In the genomic region with DNA sequence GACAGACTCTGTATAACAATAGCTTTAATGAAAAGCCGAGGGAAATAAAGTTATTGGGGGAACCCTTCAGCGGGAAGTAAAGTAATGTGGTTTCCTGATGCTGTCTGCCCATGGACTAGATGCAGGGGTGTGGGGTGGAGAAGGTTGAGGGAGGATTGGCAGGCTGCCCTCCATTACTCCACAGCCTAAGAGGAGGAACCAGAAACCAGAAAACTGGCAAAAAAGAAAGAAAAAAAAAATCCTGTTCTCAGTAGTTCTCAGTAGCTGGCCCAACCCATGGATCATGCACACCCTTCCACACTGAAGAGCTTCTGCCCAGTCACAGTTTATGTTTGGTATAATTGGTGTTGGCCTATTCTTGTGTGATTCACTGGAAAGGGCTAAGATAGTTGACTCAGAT, we compare ENCODE assay signal across 11 mouse cellular contexts. TPM values are rescaled to one million over a fixed set of nuclear protein-coding genes. Genes with fewer than 3 reads are reported as not detected.
A peak's percentile ranks its signal among the peaks of the same experiment; 100 is the strongest.
DNase-seq lines count a peak whose midpoint lies in the region.
"Had no signal": no experiment of that assay in that cellular context is flagged by ENCODE, and none has a peak within 500 bp of the region (broad histone marks: within the 10 kb centered on the region; RNA-seq: fewer than 3 reads in every experiment).

No protein-coding gene starts in this region.

- no peak overlapping the region for H3K4me3 ChIP-seq in macrophage (ENCODE audit: inconsistent target)
- H3K4me3 ChIP-seq: embryonic facial prominence, embryonic 13.5 days had no signal

- no peaks in the 10 kb centered on the region for H3K36me3 ChIP-seq in macrophage (ENCODE audit: inconsistent target)
- H3K36me3 ChIP-seq: embryonic facial prominence, embryonic 13.5 days had no signal

- 0% methylated on average over 2 of the region's 2 CpGs for WGBS in macrophage (ENCODE audit: missing documents)

- no peaks in the 10 kb centered on the region for H3K79me2 ChIP-seq in macrophage (ENCODE audit: inconsistent target)

- peak; percentile 54 to 62 for DNase-seq in right cerebral cortex, postnatal 10 days (ENCODE audit: low spot score in 2 of 2)
- DNase-seq in right cerebral cortex, adult 2 months (ENCODE audit: low spot score in 2 of 2), result no peak
- DNase-seq in adrenal gland, postnatal 25 days, result peak; percentile 31
- peak; percentile 64 for DNase-seq in gastrocnemius, postnatal 25 days
- no peak for DNase-seq in neural tube, embryonic 10.5 days (ENCODE audit: extremely low spot score, low spot score)
- no peak for DNase-seq in frontal cortex, adult 2 months (ENCODE audit: extremely low spot score in 1 of 2, low spot score in 1 of 2)

- H3K27ac ChIP-seq in macrophage, result peak overlapping the region; percentile 62
- H3K27ac ChIP-seq: embryonic facial prominence, embryonic 13.5 days; hindbrain, postnatal 0 days; liver, embryonic 14.5 days had no signal

RNA-seq across cellular contexts. Expression of gene Tmigd3, which starts 27.6 kb away (rescaled TPM):
- not detected in 2 replicates for total RNA-seq in adrenal gland, postnatal 25 days (2021)
- not detected for total RNA-seq in gastrocnemius, postnatal 25 days (2021)
- total RNA-seq in macrophage (2018; cell fraction: chromatin; rRNA removed), result not detected
- total RNA-seq in macrophage (2018; cell fraction: cytosol; rRNA removed), result under 1 TPM in 22 of 26 experiments, not detected in 4; 0.20 to 0.77 (median 0.42) TPM
- total RNA-seq in macrophage (2018; cell fraction: nucleus; rRNA removed), result under 1 TPM in 3 of 26 experiments, not detected in 23; 0.58 to 0.75 (median 0.72) TPM
- 0.26 to 0.61 TPM in 2 of 3 replicates, not detected in the other for polyA plus RNA-seq in macrophage (2018)
- polyA plus RNA-seq in frontal cortex, adult 2 months (2012; rRNA removed), result 0.20 TPM in 1 of 2 replicates, not detected in the other
- total RNA-seq: gastrocnemius, postnatal 36 days; hindbrain, postnatal 0 days had no signal
- polyA plus RNA-seq: embryonic facial prominence, embryonic 13.5 days; hindbrain, postnatal 0 days had no signal

RNA-seq across cellular contexts. Expression of gene Adora3, which starts 27.7 kb away (rescaled TPM):
- total RNA-seq in adrenal gland, postnatal 25 days (2021), result not detected in 2 replicates
- total RNA-seq in gastrocnemius, postnatal 25 days (2021), result under 1 TPM in 1 of 2 experiments, not detected in 1; 0.21 TPM
- 1 to 10 TPM in 6 of 26 experiments, under 1 TPM in 7, not detected in 13; 0.40 to 2.3 (median 0.98) TPM for total RNA-seq in macrophage (2018; cell fraction: chromatin; rRNA removed)
- 1 to 10 TPM in 11 of 26 experiments, under 1 TPM in 15; 0.24 to 2.1 (median 0.90) TPM for total RNA-seq in macrophage (2018; cell fraction: cytosol; rRNA removed)
- 1 to 10 TPM in 15 of 26 experiments, under 1 TPM in 10, not detected in 1; 0.30 to 3.7 (median 1.2) TPM for total RNA-seq in macrophage (2018; cell fraction: nucleus; rRNA removed)
- polyA plus RNA-seq in macrophage (2018), result 0.30 to 1.9 TPM (median 1.1 TPM) in 3 replicates
- polyA plus RNA-seq in frontal cortex, adult 2 months (2012; rRNA removed), result 1.2 and 1.5 TPM in 2 replicates
- total RNA-seq: gastrocnemius, postnatal 36 days had no signal

RNA-seq across cellular contexts. Expression of gene I830077J02Rik, which starts 34.1 kb away (rescaled TPM):
- 0.49 and 0.57 TPM in 2 replicates for total RNA-seq in adrenal gland, postnatal 25 days (2021)
- under 1 TPM; 0.28 to 0.64 TPM for total RNA-seq in gastrocnemius, postnatal 25 days (2021)
- 10 to 100 TPM in 19 of 26 experiments, 1 to 10 TPM in 7; 2.8 to 56.4 (median 19.7) TPM for total RNA-seq in macrophage (2018; cell fraction: chromatin; rRNA removed)
- total RNA-seq in macrophage (2018; cell fraction: cytosol; rRNA removed), result 10 to 100 TPM in 21 of 26 experiments, 1 to 10 TPM in 5; 8.0 to 36.7 (median 16.7) TPM
- total RNA-seq in macrophage (2018; cell fraction: nucleus; rRNA removed), result 10 to 100 TPM in 23 of 26 experiments, 1 to 10 TPM in 3; 6.3 to 60.0 (median 23.8) TPM
- polyA plus RNA-seq in macrophage (2018), result 5.4 to 14.3 TPM (median 11.3 TPM) in 3 replicates
- polyA plus RNA-seq in frontal cortex, adult 2 months (2012; rRNA removed), result 1.4 and 1.8 TPM in 2 replicates

Comparison
In these comparisons a context has a peak if more than half of its experiments do, and no peak if none do; other contexts are left out.
1. DNase-seq: peak in right cerebral cortex, postnatal 10 days (2 of 2), adrenal gland, postnatal 25 days (single experiment) and gastrocnemius, postnatal 25 days (single experiment); none in right cerebral cortex, adult 2 months (0 of 2), neural tube, embryonic 10.5 days (single experiment) and frontal cortex, adult 2 months (0 of 2).